Mouse (Mus musculus) liver, embryonic 16.5 days (tissue): ENCODE results near the gene Sox10. TPM values are rescaled to one million over a fixed set of nuclear protein-coding genes. Genes with fewer than 3 reads are reported as not detected.
A peak's percentile ranks its signal among the peaks of the same experiment; 100 is the strongest.

Source experiments
- ATAC-seq: fragments of 200-750 bp; cut with Nextera tagmentation; 2 replicates; pipeline ENCODE4 v1.8.0; 2017; ENCODE audit warnings: low read depth, mild to moderate bottlenecking, moderate number of reproducible peaks, moderate library complexity
- H3K27ac ChIP-seq: fragments of 300-500 bp; sonication (generic); 2 replicates; pipeline ENCODE4 v1.5.1; 2014; ENCODE audit warnings: mild to moderate bottlenecking, low read length
- H3K27me3 ChIP-seq: fragments of 300-500 bp; sonication (generic); 2 replicates; pipeline ENCODE4 v1.6.1; 2014; ENCODE audit warnings: low read depth, low read length, mixed read lengths; ENCODE audit not compliant: control insufficient read depth, insufficient read depth
- H3K36me3 ChIP-seq: fragments of 300-500 bp; sonication (generic); 2 replicates; pipeline ENCODE4 v1.6.1; 2014; ENCODE audit warnings: mild to moderate bottlenecking; ENCODE audit not compliant: control insufficient read depth, insufficient read depth
- H3K4me1 ChIP-seq: fragments of 300-500 bp; sonication (generic); 2 replicates; pipeline ENCODE4 v1.6.1; 2014; ENCODE audit warnings: low read depth, low read length, mixed read lengths; ENCODE audit not compliant: control insufficient read depth
- H3K4me2 ChIP-seq: fragments of 300-500 bp; sonication (generic); 2 replicates; pipeline ENCODE4 v1.6.1; 2014; ENCODE audit warnings: low read depth, low read length, mixed read lengths
- H3K4me3 ChIP-seq: fragments of 300-500 bp; sonication (generic); 2 replicates; pipeline ENCODE4 v1.5.1; 2014; ENCODE audit warnings: low read depth, mild to moderate bottlenecking, low read length
- H3K9ac ChIP-seq: fragments of 300-500 bp; sonication (generic); 2 replicates; pipeline ENCODE4 v1.6.1; 2014; ENCODE audit warnings: low read depth, low read length
- H3K9me3 ChIP-seq: fragments of 300-500 bp; sonication (generic); replicated peaks from 2 replicates; pipeline ENCODE4 v1.6.1; 2016; ENCODE audit warnings: low read length; ENCODE audit not compliant: control insufficient read depth
- WGBS: fragments of 180-500 bp; shearing (Covaris S2); extraction: QIAGEN DNeasy Blood & Tissue Kit; methylation state at CpG from one replicate; pipeline ENCODE4 v1.1.7; 2014; ENCODE audit not compliant: insufficient replicate concordance; 5-methylcytosine and 5-hydroxymethylcytosine counted together
- polyA plus RNA-seq: library from polyadenylated mRNA; unstranded; fragments of >200 nt; fragmentation: Nextera tagmentation; extraction: Ambion mirVana; gene quantifications from 2 replicates; pipeline ENCODE4 v1.2.1, GENCODE M21; 2015

Sox10 gene
- polyA plus RNA-seq, 1 experiment from 2014 or later, result 0.13 TPM

- no peaks in the 10 kb centered on the region for H3K9me3 ChIP-seq
- peak within 1 kb of the TSS; percentile 45; the same call in 1 of the 2 replicates for H3K27ac ChIP-seq
- WGBS, result 1% methylated on average over 74 of the region's 85 CpGs
- no peaks in the 10 kb centered on the region for H3K36me3 ChIP-seq
- peak within 1 kb of the TSS; percentile 74 for H3K4me3 ChIP-seq
- peak within 1 kb of the TSS; percentile 78 for H3K9ac ChIP-seq
- ATAC-seq, result peak; percentile 83
- H3K4me2 ChIP-seq, result peak within 1 kb of the TSS; percentile 98
- H3K27me3 ChIP-seq, result peaks cover 14% of the 10 kb centered on the region
- peaks cover 34% of the 10 kb centered on the region for H3K4me1 ChIP-seq
Measured at GRCm38 (mm10) chr15:79108421-79109320, 56.4 kb downstream of the Sox10 start, which contains the start of gene Micall1. Gene Micall1 (plus strand): TSS chr15:79108898.

GRCm38 (mm10) chr15:79107966-79108365 is 57.1 kb downstream of the Sox10 start:
- peaks cover 14% of the 10 kb centered on the region for H3K27me3 ChIP-seq
- ATAC-seq, result no peak
- H3K4me3 ChIP-seq, result no peak overlapping the region
- H3K36me3 ChIP-seq, result no peaks in the 10 kb centered on the region
- no peak overlapping the region for H3K4me2 ChIP-seq
- peaks cover 34% of the 10 kb centered on the region for H3K4me1 ChIP-seq
- no peak overlapping the region for H3K27ac ChIP-seq
- 38% methylated on average over 7 of the region's 7 CpGs for WGBS
- H3K9me3 ChIP-seq, result no peaks in the 10 kb centered on the region
- no peak overlapping the region for H3K9ac ChIP-seq

GRCm38 (mm10) chr15:79105804-79106203 is 59.2 kb downstream of the Sox10 start:
- no peaks in the 10 kb centered on the region for H3K36me3 ChIP-seq
- WGBS, result 13% methylated on average over 2 of the region's 2 CpGs
- no peaks in the 10 kb centered on the region for H3K9me3 ChIP-seq
- peaks cover 34% of the 10 kb centered on the region for H3K4me1 ChIP-seq
- ATAC-seq, result peak; percentile 43; the same call in 1 of the 2 replicates
- peaks cover 14% of the 10 kb centered on the region for H3K27me3 ChIP-seq
- no peak overlapping the region for H3K27ac ChIP-seq
- H3K4me3 ChIP-seq, result no peak overlapping the region
- H3K4me2 ChIP-seq, result no peak overlapping the region
- no peak overlapping the region for H3K9ac ChIP-seq

Other genes starting within 250 kb of the Sox10 start
- 295 and 318 TPM in 2 replicates for gene Lgals1, start 238.5 kb downstream of the Sox10 start, polyA plus RNA-seq
- 24.0 and 25.1 TPM in 2 replicates for gene Nol12, start 230.3 kb downstream of the Sox10 start, polyA plus RNA-seq
- 18.0 and 20.8 TPM in 2 replicates for gene Triobp, start 217.5 kb downstream of the Sox10 start, polyA plus RNA-seq
- 134 and 136 TPM in 2 replicates for gene H1f0, start 136.8 kb downstream of the Sox10 start, polyA plus RNA-seq
- gene Galr3, start 123.4 kb downstream of the Sox10 start, polyA plus RNA-seq, result 0.20 TPM in 1 of 2 replicates, not detected in the other
- 36.7 and 40.9 TPM in 2 replicates for gene Ankrd54, start 102.3 kb downstream of the Sox10 start, polyA plus RNA-seq
- 107 and 109 TPM in 2 replicates for gene Eif3l, start 90.1 kb downstream of the Sox10 start, polyA plus RNA-seq
- gene Micall1, start 56.3 kb downstream of the Sox10 start, polyA plus RNA-seq, result 0.93 and 1.0 TPM in 2 replicates
- 120 and 121 TPM in 2 replicates for gene Polr2f, start 24.2 kb downstream of the Sox10 start, polyA plus RNA-seq
- 0.63 and 0.96 TPM in 2 replicates for gene 1700088E04Rik, start 24.0 kb downstream of the Sox10 start, polyA plus RNA-seq
- gene Pick1, start 63.9 kb upstream of the Sox10 start, polyA plus RNA-seq, result 13.1 and 13.3 TPM in 2 replicates
- gene Gm49486, start 64.2 kb upstream of the Sox10 start, polyA plus RNA-seq, result 0.04 and 0.07 TPM in 2 replicates
- gene Slc16a8, start 89.5 kb upstream of the Sox10 start, polyA plus RNA-seq, result not detected in 2 replicates
- 1.7 and 2.6 TPM in 2 replicates for gene Baiap2l2, start 120.3 kb upstream of the Sox10 start, polyA plus RNA-seq
- 16.7 and 19.5 TPM in 2 replicates for gene Pla2g6, start 163.2 kb upstream of the Sox10 start, polyA plus RNA-seq
- 2.3 and 3.3 TPM in 2 replicates for gene Maff, start 181.4 kb upstream of the Sox10 start, polyA plus RNA-seq
- 10.4 and 12.1 TPM in 2 replicates for gene Tmem184b, start 238.3 kb upstream of the Sox10 start, polyA plus RNA-seq